Mouse (Mus musculus) left cerebral cortex, adult 2 months (tissue): ENCODE measurements around the gene Fbxo42. TPM values are rescaled to one million over a fixed set of nuclear protein-coding genes. Genes with fewer than 3 reads are reported as not detected.

Source experiments
- DNase-seq, 2 experiments: peaks; one replicate each; pipeline ENCODE4 v3.0.0; 2021 to 2022; ENCODE audit warnings: low spot score in 2 of 2, mixed read lengths in 1 of 2; ENCODE audit errors: extremely low spot score in 1 of 2
- H3K27ac ChIP-seq: fragments of 200-600 bp; 2 replicates; pipeline ENCODE4 v1.8.1; 2022
- H3K4me3 ChIP-seq: fragments of 200-600 bp; 2 replicates; pipeline ENCODE4 v1.8.1; 2022
- CTCF ChIP-seq: fragments of 200-600 bp; IDR thresholded peaks from 2 replicates; pipeline ENCODE4 v1.8.1; 2022; ENCODE audit warnings: antibody characterized with exemption, mild to moderate bottlenecking, moderate library complexity
- intact Hi-C: fragments of 180-260 bp; cut with DNase I; formaldehyde crosslinking; loops from one replicate; pipeline ENCODE4 v1.15.1; 2025
- total RNA-seq, 2 experiments: library from RNA; stranded (reverse); gene quantifications; 2 replicates each; pipeline ENCODE4 v1.2.3; 2021

Fbxo42 gene
- total RNA-seq, 2 experiments from 2014 or later, result 29.3 to 30.3 TPM

GRCm38 (mm10) chr4:141158609-141159008, 10.9 kb downstream of the Fbxo42 start:
- intact Hi-C loops, result no loop called here
- no peak for DNase-seq

GRCm38 (mm10) chr4:141159093-141159492, 11.4 kb downstream of the Fbxo42 start:
- no peak overlapping the region for H3K4me3 ChIP-seq
- intact Hi-C loops, result no loop called here

More at GRCm38 (mm10) chr4:141158609-141159008, 10.9 kb downstream of the Fbxo42 start:
- Histone ChIP-seq H3K27ac (no peak overlapping the region), H3K4me3 (no peak overlapping the region)
- TF ChIP-seq CTCF, result no peak

GRCm38 (mm10) chr4:141159666-141160065, 12.0 kb downstream of the Fbxo42 start:
- TF ChIP-seq CTCF, result no peak
- DNase-seq, result no peak
- intact Hi-C loops, result no loop called here
- Histone ChIP-seq H3K27ac (no peak overlapping the region), H3K4me3 (no peak overlapping the region)

More at GRCm38 (mm10) chr4:141159093-141159492, 11.4 kb downstream of the Fbxo42 start:
- TF ChIP-seq CTCF, result no peak; the same call in 1 of the 2 replicates
- no peak for DNase-seq
- no peak overlapping the region for H3K27ac ChIP-seq

GRCm38 (mm10) chr4:141160193-141160592, 12.5 kb downstream of the Fbxo42 start:
- Histone ChIP-seq H3K4me3 (no peak overlapping the region), H3K27ac (no peak overlapping the region)
- DNase-seq, result no peak
- intact Hi-C loops, result no loop called here
- no peak for TF ChIP-seq CTCF

- no peak for TF ChIP-seq CTCF
- intact Hi-C loops, result no loop called here
- no peak for DNase-seq
- no peak overlapping the region for H3K27ac ChIP-seq
- H3K4me3 ChIP-seq, result no peak overlapping the region
Observed at GRCm38 (mm10) chr4:141161699-141162208, 14.0 kb downstream of the Fbxo42 start.

- intact Hi-C loops, result no loop called here
- H3K4me3 ChIP-seq, result no peak overlapping the region
- no peak for TF ChIP-seq CTCF
- H3K27ac ChIP-seq, result no peak overlapping the region
- DNase-seq, result no peak
Observed at GRCm38 (mm10) chr4:141163729-141164128, 16.0 kb downstream of the Fbxo42 start.

GRCm38 (mm10) chr4:141165744-141166292, 18.1 kb downstream of the Fbxo42 start:
- TF ChIP-seq CTCF, result no peak
- Histone ChIP-seq H3K4me3 (no peak overlapping the region), H3K27ac (no peak overlapping the region)
- no peak for DNase-seq
- intact Hi-C loops, result no loop called here

GRCm38 (mm10) chr4:141167156-141167555, 19.4 kb downstream of the Fbxo42 start:
- intact Hi-C loops, result no loop called here
- H3K27ac ChIP-seq, result no peak overlapping the region
- H3K4me3 ChIP-seq, result no peak overlapping the region
- TF ChIP-seq CTCF, result peak; percentile 17
- DNase-seq, result no peak

- intact Hi-C loops, result no loop called here
- Histone ChIP-seq H3K27ac (peak overlapping the region; percentile 32; the same call in 1 of the 2 replicates), H3K4me3 (no peak overlapping the region)
- no peak for TF ChIP-seq CTCF
- DNase-seq, result no peak
Observed at GRCm38 (mm10) chr4:141172121-141172520, 24.4 kb downstream of the Fbxo42 start.

- TF ChIP-seq CTCF, result no peak
- intact Hi-C loops, result no loop called here
- Histone ChIP-seq H3K27ac (peak overlapping the region; percentile 59), H3K4me3 (no peak overlapping the region)
- DNase-seq, result no peak
Observed at GRCm38 (mm10) chr4:141175783-141176182, 28.1 kb downstream of the Fbxo42 start.

GRCm38 (mm10) chr4:141176328-141176838, 28.7 kb downstream of the Fbxo42 start:
- TF ChIP-seq CTCF, result no peak
- peak overlapping the region; percentile 59 for H3K27ac ChIP-seq

GRCm38 (mm10) chr4:141178500-141178899, 30.8 kb downstream of the Fbxo42 start:
- intact Hi-C loops, result no loop called here
- no peak for TF ChIP-seq CTCF
- H3K27ac ChIP-seq, result no peak overlapping the region
- no peak for DNase-seq
- no peak overlapping the region for H3K4me3 ChIP-seq

More at GRCm38 (mm10) chr4:141176328-141176838, 28.7 kb downstream of the Fbxo42 start:
- DNase-seq, result no peak
- intact Hi-C loops, result no loop called here
- no peak overlapping the region for H3K4me3 ChIP-seq

- Histone ChIP-seq H3K27ac (no peak overlapping the region), H3K4me3 (no peak overlapping the region)
- intact Hi-C loops, result no loop called here
- no peak for TF ChIP-seq CTCF
- no peak for DNase-seq
Observed at GRCm38 (mm10) chr4:141180831-141181230, 33.1 kb downstream of the Fbxo42 start.
